Mouse (Mus musculus) left cerebral cortex, postnatal 10 days (tissue): ENCODE measurements around the gene Olfr690. TPM values are rescaled to one million over a fixed set of nuclear protein-coding genes. Genes with fewer than 3 reads are reported as not detected.
"Not testable (repeated sequence)": the region's sequence is repeated elsewhere in the genome, so short reads cannot be mapped to it uniquely, and the experiment has no call there.

ENCODE experiments used
- DNase-seq, 2 experiments: peaks; one replicate each; pipeline ENCODE4 v3.0.0; 2021 to 2022; ENCODE audit warnings: low spot score in 2 of 2, mixed read lengths in 1 of 2; ENCODE audit errors: extremely low spot score in 1 of 2
- intact Hi-C: fragments of 180-260 bp; cut with DNase I; formaldehyde crosslinking; loops from one replicate; pipeline ENCODE4 v1.15.1; 2025
- total RNA-seq, 2 experiments: library from RNA; stranded (reverse); gene quantifications; 2 replicates each; pipeline ENCODE4 v1.2.3; 2021

The Olfr690 gene
- under 1 TPM; 0.32 to 0.61 TPM for total RNA-seq

DNA sequence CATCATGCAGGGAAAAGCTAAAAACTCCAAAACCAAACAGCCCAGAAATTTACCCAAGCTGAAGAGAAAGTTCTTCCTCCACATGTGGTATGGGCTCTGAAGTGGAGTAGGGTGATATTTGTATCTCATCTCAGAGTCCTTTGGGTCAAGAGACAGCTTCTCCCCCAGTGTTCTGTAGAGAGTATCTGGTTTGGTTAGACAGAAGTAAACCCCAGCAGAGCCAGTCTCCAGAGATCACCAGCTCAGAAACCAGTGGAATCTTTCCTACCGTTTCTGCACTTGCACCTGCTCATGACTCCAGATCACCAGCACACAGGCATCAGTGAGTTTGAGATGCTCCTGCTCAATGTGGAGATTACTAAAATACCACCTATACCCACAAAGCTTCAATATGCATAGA lies at the start of gene Olfr690:
Olfr690 (minus strand) TSS at position 101 of the 400 bp plus-strand sequence.
- no peak for DNase-seq
- intact Hi-C loops: no loop called here

DNA sequence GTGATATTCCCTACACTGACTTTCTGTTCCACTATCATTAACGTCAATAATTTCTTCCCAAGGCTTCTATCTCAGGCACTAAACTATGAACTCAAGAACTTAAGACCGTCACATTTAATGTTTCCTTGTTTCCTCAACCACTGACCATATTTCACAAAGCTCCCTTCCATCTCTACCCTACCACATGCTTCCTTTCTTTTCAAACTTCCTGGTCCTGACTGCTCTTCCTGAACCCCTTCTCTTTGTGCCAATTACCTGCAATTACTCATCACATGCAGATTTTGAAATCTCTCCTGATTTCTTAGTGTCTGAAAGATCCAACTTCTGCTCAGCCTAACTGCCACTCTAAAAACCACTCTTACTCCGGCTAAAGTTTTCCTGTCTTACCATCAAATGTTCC lies 46.4 kb upstream of the Olfr690 start:
- intact Hi-C loops: loop anchor here (2.0 kb wide), 1 partner anchor 14 kb away; no protein-coding TSS in a partner anchor
- no peak for DNase-seq

DNA sequence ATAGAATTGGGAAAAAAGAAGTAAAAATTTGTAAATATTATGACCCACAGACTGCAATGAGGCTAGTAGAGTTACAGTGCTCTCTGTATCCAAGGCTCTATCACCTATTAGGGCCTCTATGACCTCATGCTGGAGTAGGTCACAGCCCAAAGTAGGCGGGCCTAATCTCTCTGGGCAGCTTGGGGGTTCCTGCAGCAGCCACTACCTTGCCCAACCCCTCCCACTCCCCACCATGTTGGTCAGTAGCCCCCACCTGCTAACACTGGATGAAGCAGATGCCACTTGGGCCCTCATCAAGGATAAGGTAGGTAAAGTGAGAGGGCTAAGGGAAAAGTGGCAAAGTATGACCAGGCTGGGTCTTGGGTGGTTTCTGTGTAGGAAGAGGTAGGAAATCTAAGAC lies 41.0 kb upstream of the Olfr690 start, which contains the start of gene Gm5901:
Gm5901 (plus strand) TSS at position 173 of the 400 bp plus-strand sequence.
- intact Hi-C loops: no loop called here
- no peak for DNase-seq

DNA sequence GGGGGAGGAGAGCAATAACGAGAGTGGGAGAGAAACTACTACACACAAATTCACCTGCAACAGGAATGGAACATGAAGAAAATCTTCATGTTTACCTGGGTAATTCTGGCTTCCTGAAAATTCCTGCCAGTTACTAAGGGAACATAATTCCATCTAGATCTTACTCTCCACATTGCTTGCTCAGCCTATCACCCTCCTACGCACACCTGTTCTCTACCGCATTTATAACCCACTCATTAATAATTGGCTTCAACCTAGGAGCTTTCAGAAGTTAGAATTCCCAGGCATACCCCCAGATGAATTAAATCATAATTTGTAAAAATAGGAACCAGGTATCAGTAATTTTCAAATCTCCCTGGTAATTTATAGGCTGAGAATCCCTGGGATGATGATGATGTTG lies 40.1 kb upstream of the Olfr690 start:
- intact Hi-C loops: no loop called here
- DNase-seq: no peak

DNA sequence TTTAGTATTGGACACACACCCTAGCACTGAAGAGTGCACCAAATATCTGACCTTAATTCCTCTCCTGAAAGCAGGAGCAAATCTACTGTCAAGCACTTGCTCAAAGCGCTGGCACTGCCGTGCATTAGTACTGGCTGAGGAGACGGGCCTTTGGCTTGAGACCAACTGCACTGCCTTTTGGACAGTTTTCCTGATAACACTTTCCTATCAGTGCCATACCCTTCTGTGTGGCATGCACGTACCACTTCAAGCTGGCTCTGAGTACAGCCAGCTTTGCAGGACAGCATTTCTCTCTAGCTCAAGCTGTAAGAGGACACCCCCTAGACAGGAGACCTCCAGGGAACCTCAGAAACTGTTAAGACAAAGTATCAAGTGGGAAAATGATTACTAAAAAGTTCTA lies 39.6 kb upstream of the Olfr690 start:
- intact Hi-C loops: no loop called here
- DNase-seq: no peak

DNA sequence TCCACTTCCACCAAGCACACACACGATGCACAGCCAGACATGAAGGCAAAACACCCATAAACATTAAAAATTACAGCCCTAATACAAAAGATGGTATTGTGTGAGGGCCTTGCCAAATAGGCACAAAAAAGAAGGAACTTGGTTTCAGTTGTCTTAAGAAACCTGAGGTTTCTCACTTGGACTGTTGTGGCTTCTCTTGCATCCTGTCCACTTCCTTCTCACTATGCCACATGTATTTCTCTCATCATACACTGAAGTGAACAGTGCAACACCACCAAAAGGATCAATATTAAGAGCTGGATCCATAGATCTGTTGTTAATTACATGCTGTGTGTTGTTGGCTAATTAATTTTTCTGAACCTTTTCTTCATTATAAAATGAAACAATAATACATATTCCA lies 39.0 kb upstream of the Olfr690 start:
- DNase-seq: no peak
- intact Hi-C loops: no loop called here

DNA sequence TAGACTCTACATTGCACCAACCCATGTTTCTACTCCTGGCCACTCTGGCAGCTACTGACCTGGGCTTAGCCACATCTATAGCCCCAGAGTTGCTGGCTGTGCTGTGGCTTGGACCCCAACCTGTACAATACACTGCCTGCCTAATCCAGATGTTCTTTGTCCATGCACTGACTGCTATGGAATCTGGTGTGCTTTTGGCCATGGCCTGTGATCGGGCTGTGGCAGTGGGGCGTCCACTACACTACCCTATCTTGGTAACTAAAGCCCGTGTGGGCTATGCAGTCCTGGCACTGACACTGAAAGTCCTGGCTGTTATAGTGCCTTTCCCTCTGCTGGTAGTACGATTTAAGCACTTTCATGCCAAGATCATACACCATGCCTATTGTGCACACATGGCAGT lies 34.6 kb upstream of the Olfr690 start:
- intact Hi-C loops: no loop called here
- no peak for DNase-seq

DNA sequence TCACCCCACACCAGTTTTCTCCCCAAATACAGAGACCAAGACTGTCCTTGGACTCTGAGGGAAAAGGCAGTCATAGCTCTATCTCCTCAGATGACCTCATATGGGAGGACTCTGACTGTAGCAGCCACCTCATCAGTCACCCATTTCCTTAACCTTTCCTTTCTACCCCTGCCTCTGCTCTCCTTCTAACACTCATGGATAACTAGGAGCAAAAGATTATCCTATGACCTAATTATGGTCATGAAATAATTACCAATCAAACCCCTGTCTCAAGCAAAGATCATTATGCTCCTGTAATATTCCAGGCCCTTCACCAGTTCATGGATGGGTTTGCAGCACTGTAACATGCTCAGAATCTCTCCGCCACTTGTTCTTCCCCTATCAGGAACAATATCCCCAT lies 34.0 kb upstream of the Olfr690 start, which contains the start of gene Olfr692:
Olfr692 (plus strand) TSS at position 301 of the 400 bp plus-strand sequence.
- no peak for DNase-seq
- intact Hi-C loops: no loop called here

DNA sequence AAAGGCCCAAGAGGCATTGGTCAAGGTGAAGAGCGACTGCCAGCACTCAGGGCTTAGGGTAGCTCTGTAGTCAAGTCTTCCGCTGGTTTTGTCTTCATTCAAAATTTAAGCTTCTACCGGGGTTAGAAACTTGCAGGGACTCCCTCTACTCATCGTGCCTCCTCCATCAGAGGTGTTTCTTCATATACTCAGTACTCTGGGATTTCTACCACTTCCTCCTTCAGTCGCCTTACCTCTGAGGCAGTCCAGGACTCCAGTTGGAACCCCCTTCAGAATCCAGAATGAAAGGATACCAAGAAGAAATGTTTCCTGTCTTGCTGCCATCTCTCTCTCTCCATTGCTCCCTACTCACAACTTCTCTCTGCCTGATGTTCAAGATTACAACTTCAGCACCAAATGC lies 33.4 kb upstream of the Olfr690 start:
- intact Hi-C loops: no loop called here
- DNase-seq: no peak

DNA sequence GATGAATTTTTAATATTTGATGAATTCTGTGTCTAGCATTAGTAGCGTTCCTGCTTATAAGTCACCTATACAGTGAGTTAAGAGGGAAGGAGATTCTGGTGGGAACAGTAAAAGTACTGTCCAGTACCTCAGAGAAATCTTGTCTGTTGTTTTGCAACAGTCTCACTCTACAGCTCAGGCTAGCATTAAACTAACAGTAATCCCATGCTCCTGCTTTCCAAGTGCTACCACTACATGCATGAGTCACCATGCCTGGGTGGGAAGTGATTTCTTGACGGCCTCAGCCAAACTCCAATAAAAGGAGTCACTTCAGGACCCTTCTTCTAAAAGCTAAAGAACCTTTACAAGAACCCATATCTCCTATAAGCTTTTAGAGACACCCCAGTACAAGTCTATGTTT lies 27.8 kb upstream of the Olfr690 start:
- intact Hi-C loops: no loop called here
- DNase-seq: no peak

DNA sequence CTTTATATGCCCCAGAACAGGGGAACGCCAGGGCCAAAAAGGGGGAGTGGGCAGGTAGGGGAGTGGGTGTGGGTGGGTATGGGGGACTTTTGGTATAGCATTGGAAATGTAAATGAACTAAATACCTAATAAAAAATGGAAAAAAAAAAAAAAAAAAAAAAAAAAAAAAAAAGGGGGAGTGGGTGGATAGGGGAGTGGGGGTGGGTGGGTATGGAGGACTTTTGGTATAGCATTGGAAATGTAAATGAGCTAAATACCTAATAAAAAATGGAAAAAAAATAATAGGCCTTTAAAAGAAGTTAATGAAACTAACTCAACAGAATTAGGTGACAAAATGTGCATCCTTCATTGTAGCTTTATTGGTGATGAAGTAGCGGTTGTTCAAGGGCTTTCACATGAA lies 22.6 kb upstream of the Olfr690 start:
- DNase-seq, intact Hi-C loops: not testable (repeated sequence)

DNA sequence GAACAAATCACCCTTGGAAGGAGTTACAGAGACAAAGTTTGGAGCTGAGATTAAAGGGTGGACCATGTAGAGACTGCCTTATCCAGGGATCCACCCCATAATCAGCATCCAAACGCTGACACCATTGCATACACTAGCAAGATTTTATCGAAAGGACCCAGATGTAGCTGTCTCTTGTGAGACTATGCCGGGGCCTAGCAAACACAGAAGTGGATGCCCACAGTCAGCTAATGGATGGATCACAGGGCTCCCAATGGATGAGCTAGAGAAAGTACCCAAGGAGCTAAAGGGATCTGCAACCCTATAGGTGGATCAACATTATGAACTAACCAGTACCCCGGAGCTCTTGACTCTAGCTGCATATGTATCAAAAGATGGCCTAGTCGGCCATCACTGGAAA lies 22.2 kb upstream of the Olfr690 start:
- intact Hi-C loops, DNase-seq: not testable (repeated sequence)

DNA sequence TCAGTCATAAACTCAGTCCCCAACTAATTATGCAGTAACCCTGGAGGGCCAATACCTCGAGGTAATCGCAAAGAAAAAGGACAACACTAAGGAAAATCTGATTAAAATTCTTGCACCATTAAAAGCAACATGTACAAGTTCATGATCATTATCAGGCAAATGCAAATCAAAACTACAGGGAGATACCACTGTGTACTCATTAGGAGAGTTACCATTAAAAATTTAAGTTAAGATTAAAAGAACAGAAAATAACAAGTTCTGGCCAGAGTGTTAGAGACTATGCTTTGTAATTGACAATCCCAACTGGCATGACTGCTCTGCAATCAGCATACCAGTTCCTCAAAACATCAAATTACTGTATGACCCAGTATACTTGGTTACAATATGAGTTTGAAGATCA lies 8.8 kb upstream of the Olfr690 start:
- intact Hi-C loops: no loop called here
- DNase-seq: no peak

DNA sequence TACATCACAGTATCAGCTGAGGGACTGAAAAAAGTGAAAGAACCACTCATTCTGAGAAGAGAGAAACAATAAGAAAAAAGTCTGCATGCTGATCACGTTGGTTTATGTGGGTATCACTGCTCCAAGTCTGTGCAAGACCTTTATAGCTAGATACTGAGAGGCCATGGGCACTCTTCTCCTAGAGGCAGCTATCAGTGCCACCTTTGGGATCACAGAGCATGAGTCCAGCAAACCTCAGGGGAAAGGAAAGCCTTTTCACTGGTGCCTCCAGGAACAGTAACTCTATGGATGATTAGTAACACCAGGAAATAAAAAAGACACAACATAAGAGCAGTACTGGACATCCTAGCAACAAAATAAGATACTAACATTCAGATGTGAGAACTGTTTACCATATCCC lies 8.3 kb upstream of the Olfr690 start, which contains the start of gene Olfr691:
Olfr691 (minus strand) TSS at position 101 of the 400 bp plus-strand sequence.
- DNase-seq: no peak
- intact Hi-C loops: no loop called here

DNA sequence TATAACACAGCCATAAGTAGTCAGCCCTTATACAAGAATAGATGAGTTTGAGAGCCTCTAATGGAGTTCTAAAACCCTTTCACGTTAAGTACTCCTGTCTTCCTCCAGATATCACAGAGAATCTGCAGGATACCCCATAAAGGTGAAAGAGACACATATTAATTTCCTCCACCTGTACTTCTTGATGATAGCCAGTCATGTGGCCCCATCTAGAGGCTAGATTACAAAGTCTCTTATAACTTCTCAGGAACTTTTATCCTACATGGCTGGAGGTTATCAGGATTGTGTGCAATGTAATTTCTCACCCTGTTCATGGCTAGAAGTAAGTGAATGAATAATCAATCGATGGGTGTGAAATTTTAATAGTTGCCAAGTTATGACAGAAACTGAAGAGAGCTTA lies 8.6 kb downstream of the Olfr690 start:
- intact Hi-C loops: loop anchor here (10.0 kb wide), 1 partner anchor 141 kb away; the partner anchor contains the start of gene Olfr685
- no peak for DNase-seq

DNA sequence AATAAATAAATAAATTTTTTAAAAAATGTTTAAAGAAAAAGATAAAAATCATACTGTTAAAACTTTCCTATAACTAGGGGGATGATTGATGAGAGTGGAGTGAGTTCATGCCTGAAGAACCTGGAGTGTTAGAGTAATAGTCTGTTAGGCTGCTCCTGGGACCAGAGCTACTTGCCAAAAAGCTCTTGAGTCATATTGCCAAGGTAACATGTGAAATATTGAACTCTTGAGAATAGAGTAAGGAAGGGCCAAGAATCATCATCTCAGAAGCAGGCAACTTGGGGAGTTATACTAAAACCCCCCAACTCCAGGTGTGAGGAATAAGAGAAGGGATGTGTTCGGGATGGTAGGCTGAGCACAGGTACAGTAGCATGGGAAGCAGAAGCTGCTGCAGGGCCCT lies 23.0 kb downstream of the Olfr690 start, which contains the start of gene Olfr689:
Olfr689 (plus strand) TSS at position 301 of the 400 bp plus-strand sequence.
- no peak for DNase-seq
- intact Hi-C loops: no loop called here

DNA sequence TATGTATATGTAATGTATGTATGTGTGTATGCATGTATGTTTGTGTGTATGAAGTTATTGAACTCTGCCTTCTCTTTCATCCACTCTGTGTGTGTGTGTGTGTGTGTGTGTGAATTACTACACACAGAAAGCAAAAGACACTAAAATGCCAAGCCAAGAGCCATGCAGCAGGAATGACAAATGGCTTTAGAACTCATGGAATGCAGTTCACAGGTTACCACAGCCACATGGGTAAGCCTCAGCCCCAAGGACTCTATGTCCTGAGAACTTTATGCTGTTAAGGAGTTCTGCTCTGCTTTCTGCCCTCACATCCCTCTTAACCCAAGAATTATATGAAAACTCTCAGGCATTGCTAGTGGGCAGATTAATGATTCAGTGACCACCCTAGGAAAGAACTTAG lies 43.9 kb downstream of the Olfr690 start:
- intact Hi-C loops: no loop called here
- DNase-seq: no peak

DNA sequence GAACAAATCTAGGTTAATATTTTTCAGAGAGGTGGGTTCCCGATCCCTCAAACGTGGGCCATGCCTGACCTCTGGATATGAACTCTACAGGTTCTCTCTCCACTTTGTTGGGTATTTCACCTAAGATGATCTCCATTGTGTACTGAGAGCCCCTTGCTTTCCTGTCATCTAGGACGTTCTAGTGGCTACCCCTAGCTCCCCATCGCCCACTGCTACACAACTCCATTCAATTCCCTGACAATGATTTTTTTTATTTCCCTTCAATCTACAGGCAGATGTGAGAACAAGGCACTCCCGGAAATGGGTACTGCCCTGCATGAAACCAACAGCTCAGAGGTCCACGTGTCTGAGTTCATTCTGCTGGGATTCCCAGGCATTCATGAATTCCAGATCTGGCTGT lies 46.1 kb downstream of the Olfr690 start, which contains the start of gene Olfr688:
Olfr688 (plus strand) TSS at position 301 of the 400 bp plus-strand sequence.
- DNase-seq: no peak
- intact Hi-C loops: no loop called here
